Mouse (Mus musculus): ENCODE results near the gene Pdpn.

Gene Pdpn

DNA sequence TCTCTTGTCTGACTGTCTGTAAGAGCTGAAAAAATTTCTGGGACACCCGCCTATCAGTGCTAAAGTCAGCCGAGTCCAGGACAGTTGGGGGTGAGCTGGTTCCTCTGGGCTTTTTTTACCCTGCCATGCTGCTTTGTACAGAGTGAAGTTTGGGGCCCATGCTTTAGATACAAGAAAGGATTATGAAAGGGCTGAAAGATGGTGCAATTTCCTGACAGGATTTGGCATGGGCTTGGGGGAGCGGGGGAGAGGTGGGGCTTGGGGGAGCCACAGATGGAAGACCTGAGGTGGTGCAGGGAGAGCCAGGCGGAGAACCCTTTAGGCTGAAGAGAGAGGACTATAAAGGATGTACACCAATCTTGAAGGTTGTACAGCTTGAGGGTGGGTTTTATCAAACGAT is 60.2 kb downstream of the Pdpn start:
- DNase-seq (ENCODE audit: low read depth, low spot score), result no peak

DNA sequence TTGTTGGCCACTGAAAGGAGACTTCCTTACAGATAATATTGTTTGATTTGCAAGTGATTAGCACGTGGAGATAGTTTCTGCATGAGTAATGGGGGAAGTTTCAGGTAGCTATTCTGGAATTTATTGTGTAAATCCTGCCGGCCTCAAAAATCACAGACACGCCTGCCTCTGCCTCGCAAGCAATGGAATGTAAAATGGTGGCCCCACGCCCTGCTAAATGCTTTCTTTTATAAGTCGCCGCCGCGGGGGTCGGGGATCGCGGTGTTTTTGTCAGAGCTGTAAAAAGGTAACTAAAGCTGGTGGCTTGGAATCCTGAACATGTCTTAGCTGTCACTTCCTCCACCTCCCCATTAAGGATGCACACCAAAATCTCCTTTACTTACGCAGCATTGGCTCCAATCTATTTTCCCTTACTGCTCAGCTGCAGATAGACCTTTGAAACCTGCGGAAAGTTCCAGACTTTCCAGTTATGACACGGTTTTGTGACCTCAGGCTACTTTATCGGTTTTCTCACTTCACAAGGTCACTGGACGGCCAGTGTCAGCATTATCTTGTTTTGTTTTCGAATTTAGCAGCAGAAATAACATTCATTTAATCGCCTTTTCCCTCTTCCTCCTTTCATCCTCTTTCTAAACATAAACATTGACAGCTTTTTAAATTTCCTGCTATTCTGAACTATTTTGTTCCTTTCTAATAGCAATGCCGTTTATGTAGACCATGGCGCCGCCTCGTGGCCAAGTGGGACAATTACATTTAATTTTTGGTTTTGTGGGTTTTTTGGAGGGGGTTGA is 60.9 kb downstream of the Pdpn start:
- DNase-seq (ENCODE audit: low read depth, low spot score), result peak; percentile 95

DNA sequence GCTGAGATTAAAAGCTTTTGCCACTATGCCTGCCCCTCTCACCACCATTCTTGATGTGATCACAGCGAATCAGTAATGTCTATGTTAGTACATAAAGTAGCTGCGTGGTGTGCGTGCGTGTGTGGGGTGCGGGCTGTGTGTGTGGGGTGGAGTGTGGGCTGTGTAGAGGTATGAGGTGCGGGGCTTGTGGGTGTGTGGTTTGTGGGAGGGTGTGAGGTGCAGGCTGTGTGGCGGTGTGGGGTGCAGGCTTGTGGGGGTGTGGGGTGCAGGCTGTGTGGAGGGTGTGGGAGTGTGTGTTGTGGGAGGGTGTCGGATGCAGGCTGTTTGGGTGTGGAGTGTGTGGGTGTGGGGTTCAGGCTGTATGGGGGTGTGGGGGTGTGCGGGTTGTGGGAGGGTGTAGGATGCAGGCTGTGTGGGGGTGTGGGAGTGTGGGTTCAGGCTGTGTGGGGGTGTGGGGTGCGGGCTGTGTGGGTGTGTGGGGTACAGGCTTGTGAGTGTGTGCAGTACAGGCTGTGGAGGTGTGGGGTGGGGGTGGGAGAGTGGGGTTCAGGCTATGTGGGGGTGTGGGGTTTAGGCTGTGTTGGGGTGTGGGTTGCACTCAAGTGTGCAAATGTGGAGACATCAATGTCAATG is 67.5 kb downstream of the Pdpn start:
- no peak for DNase-seq (ENCODE audit: low read depth, low spot score)

DNA sequence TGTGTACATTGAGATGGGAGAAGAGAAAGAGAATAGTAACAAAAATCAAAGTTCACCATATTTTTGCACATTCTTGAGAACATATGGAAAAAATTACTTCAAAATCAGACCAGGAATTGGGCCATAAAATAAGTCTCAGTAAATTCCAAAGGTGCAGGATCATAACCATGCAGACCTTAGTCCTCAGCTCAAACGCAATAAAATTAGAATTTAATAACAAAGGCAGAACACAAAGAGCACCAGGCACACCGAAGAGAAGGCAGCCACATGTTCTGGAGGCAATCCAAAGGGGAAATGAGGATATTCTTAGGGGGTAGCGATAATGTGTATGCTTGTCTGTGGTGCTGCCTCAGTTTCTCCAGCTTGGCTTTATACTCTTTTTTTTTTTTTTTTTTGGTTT is 68.3 kb downstream of the Pdpn start:
- DNase-seq (ENCODE audit: low read depth, low spot score), result no peak

DNA sequence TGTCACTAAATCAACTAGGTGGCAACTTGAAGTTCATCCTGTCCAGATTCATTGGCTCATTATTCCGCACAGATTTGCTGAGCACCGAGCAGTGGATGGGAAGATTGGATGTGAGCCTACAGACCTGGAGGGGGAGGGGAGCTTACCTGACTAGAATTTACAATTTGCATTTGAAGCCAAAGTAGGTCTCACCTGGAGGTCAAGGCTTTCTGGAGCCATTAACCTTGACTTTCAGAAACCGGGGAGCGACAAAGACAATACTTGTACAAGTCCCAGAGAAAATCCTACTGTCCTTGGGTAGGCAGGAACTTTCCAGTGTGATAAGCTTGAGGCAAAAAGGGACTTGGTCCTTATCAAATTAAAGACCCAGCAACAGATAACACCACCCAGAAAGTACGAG is 71.4 kb downstream of the Pdpn start:
- DNase-seq (ENCODE audit: low read depth, low spot score), result peak; percentile 58

DNA sequence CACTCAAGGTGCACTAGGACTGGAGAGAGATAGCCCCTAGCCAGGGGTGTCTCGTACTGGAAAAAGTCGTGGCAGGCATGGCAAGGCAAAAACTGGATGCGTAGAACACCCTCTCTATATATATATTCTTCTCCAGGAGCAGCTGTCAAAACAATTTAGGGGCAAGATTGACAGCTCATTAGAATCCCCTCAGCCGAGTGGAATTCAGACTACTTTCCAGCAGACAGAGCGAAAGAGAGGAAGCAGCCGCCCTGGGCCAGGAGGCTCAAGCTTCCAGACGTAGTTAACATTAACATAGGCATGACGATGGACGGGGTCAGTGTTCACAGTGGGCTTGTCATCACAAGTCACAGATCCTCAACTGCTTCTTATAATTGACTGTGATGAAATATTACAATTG is 73.5 kb downstream of the Pdpn start:
- DNase-seq (ENCODE audit: low read depth, low spot score), result no peak

DNA sequence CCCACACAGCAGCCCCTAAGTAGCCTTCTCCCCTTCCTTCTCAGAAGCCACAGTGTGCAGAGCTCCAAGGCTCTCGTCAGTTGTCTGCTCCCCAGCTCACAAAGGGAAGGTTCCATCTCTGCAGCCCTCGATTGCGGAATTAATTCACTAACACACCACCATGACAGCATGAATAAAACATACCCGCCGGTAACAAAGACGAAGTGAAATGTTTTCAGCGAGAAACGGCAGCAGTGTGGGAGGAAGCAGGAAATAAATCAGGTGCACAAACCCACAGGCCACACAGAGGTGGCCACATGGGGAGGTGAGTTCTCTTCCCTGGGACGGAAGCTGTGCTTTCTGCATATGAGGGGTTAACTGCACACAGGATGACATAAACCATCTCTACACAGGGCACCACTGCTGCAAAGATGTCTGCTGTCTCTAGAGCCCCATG is 80.0 kb downstream of the Pdpn start:
- DNase-seq (ENCODE audit: low read depth, low spot score), result no peak

DNA sequence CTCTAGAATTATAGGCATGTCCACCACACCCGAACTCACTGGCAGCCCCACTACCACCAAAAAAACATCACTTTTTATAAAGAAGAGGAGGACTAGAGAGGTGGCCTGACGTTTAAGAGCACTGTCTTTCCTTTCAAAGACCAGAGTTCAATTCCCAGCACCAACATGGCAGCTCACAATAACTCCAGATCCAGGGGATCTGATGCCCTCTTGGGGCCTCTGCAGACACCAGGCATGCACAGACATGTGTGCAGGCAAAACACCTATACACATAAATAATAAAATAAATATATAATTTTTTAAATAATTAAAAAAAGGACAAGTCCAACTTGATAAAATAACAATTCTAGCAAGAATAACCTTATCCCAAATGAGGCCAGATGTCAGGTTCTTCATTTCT is 80.5 kb downstream of the Pdpn start:
- DNase-seq (ENCODE audit: low read depth, low spot score), result no peak

Measured in ZHBTc4 (cell line).